Mouse (Mus musculus): ENCODE data around the gene Gsdma. TPM values are rescaled to one million over a fixed set of nuclear protein-coding genes. Genes with fewer than 3 reads are reported as not detected.

The Gsdma gene
- total and polyA plus RNA-seq, 3 experiments = 0.62 to 1.2 TPM; not detected in 1

DNA sequence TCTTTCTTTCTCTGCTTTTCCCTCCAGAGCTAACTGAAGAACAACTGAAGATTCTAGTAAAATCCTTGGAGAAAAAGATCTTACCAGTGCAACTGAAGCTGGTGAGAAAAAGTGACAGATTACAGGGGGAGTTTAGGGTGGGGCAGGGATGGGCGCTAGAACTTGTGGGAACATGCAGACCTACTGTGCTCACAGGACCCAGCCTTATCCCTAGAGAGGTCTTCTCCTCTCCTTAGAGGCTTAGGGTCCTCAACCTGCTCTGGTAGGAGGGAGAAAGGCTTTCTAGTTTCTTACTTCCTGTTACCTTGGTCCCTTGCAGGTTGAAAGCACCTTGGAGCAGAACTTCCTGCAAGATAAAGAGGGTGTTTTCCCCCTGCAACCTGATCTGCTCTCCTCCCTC lies 26.6 kb upstream of the Gsdma start:
- Histone ChIP-seq H3K27ac (ENCODE audit: control insufficient read depth, low read depth, low read length) (no peak overlapping the region), H3K79me2 (ENCODE audit: control insufficient read depth, insufficient read depth, low read length, poor library complexity) (no peaks in the 10 kb centered on the region), H3K36me3 (ENCODE audit: control insufficient read depth in 1 of 2, insufficient read depth in 2 of 2, low read length in 2 of 2) (peaks cover 0 to 6% of the 10 kb centered on the region in 2 experiments; a peak in 2 of 4 replicates), H3K27me3 (ENCODE audit: control insufficient read depth in 1 of 2, insufficient read depth in 2 of 2, low read length in 2 of 2) (peaks cover 3 to 5% of the 10 kb centered on the region in 2 experiments), H3K4me1 (ENCODE audit: control insufficient read depth in 1 of 2, insufficient read depth in 2 of 2, low read length in 2 of 2) (peaks cover 5 to 11% of the 10 kb centered on the region in 2 experiments; a peak in 3 of 4 replicates), H3K9ac (ENCODE audit: control insufficient read depth, low read depth, low read length, poor library complexity, severe bottlenecking) (no peak overlapping the region), H3K4me3 (ENCODE audit: control insufficient read depth in 1 of 2, insufficient read depth in 1 of 2, low read depth in 2 of 2, low read length in 2 of 2) (no peak overlapping the region), H3K9me3 (replicated peaks; ENCODE audit: insufficient read depth, low read length) (no peaks in the 10 kb centered on the region)
- TF ChIP-seq TAL1 (IDR thresholded peaks at IDR 0.05; ENCODE audit: low read length) = 0 out of 2 replicates have a peak, but pooled peaks have one; percentile 4
- TF ChIP-seq EP300 (IDR thresholded peaks at IDR 0.05; ENCODE audit: low read depth in 1 of 2, low read length in 2 of 2) = peak in 1 of 2 experiments; percentile 44; a peak in 2 of 4 replicates
- no peak for TF ChIP-seq MAFK (IDR thresholded peaks at IDR 0.05; ENCODE audit: borderline replicate concordance, low read depth, low read length)
- TF ChIP-seq ZKSCAN1 (IDR thresholded peaks at IDR 0.05; ENCODE audit: low read depth, low read length) = peak; percentile 94
- peak; percentile 37; the same call in 1 of the 2 replicates for TF ChIP-seq GATA1 (IDR thresholded peaks at IDR 0.05; ENCODE audit: low read depth, low read length)
- no peak for TF ChIP-seq ZNF384 (IDR thresholded peaks at IDR 0.05; ENCODE audit: low read depth, low read length)
- peak; percentile 37 for DNase-seq (ENCODE audit: low read depth, low spot score)

DNA sequence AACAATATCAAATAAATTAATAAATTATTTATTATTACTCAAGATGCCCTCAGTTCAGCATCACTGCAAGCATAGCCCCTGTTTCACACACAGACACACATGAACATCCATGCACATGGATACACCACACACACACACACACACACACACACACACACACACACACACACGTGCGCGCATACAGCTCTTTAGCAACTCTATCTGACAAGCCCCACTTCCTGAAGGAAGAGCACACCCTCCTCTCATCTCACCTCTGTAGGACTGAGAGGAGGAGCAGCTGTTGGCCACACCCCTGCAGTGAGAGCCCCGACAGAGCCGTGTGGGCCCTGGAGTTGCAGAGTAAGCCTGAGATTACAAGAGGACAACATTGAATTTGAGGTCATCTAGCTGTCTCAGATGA lies 24.1 kb upstream of the Gsdma start:
- Histone ChIP-seq H3K9me3 (replicated peaks; ENCODE audit: insufficient read depth, low read length) (no peaks in the 10 kb centered on the region), H3K27ac (ENCODE audit: control insufficient read depth, low read depth, low read length) (no peak overlapping the region), H3K4me3 (ENCODE audit: control insufficient read depth in 1 of 2, insufficient read depth in 1 of 2, low read depth in 2 of 2, low read length in 2 of 2) (no peak overlapping the region), H3K4me1 (ENCODE audit: control insufficient read depth in 1 of 2, insufficient read depth in 2 of 2, low read length in 2 of 2) (peaks cover 5 to 11% of the 10 kb centered on the region in 2 experiments; a peak in 3 of 4 replicates), H3K27me3 (ENCODE audit: control insufficient read depth in 1 of 2, insufficient read depth in 2 of 2, low read length in 2 of 2) (peaks cover 8% of the 10 kb centered on the region in 2 experiments), H3K36me3 (ENCODE audit: control insufficient read depth in 1 of 2, insufficient read depth in 2 of 2, low read length in 2 of 2) (peaks cover 0 to 6% of the 10 kb centered on the region in 2 experiments; a peak in 2 of 4 replicates), H3K9ac (ENCODE audit: control insufficient read depth, low read depth, low read length, poor library complexity, severe bottlenecking) (no peak overlapping the region), H3K79me2 (ENCODE audit: control insufficient read depth, insufficient read depth, low read length, poor library complexity) (no peaks in the 10 kb centered on the region)
- peak; percentile 64; the same call in 1 of the 2 replicates for TF ChIP-seq BHLHE40 (IDR thresholded peaks at IDR 0.05; ENCODE audit: borderline replicate concordance, low read depth, low read length)
- peak; percentile 53; the same call in 1 of the 2 replicates for TF ChIP-seq MXI1 (IDR thresholded peaks at IDR 0.05; ENCODE audit: low read depth, low read length)
- no peak for TF ChIP-seq HCFC1 (IDR thresholded peaks at IDR 0.05; ENCODE audit: low read depth, low read length)
- no peak for TF ChIP-seq JUND (IDR thresholded peaks at IDR 0.05; ENCODE audit: low read depth, low read length)
- TF ChIP-seq ELF1 (IDR thresholded peaks at IDR 0.05; ENCODE audit: low read depth, low read length) = peak; percentile 33; the same call in 1 of the 2 replicates
- DNase-seq (ENCODE audit: low read depth, low spot score) = peak; percentile 61

DNA sequence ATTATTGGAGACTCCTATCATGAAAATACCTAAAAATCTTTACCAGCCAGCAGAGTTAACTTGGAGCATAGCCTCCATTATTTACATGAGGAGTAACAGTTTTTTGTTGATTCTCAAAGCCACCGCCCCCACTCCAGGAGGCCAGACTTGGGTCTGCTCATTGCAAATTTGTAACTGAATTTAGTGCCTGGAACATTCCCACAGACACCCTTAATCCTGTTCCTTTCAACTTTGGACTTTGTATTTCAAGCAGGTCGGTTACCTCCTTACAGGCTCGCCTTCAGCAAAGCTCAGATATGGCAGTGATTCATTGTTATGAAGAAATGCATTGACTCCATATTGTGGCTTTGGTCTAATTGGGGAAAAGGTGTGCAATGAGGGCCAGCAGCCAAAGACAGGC lies 19.4 kb upstream of the Gsdma start:
- no peak for DNase-seq (ENCODE audit: low read depth, low spot score)
- H3K9me3 ChIP-seq (replicated peaks; ENCODE audit: insufficient read depth, low read length) = no peaks in the 10 kb centered on the region
- H3K4me3 ChIP-seq (ENCODE audit: control insufficient read depth in 1 of 2, insufficient read depth in 1 of 2, low read depth in 2 of 2, low read length in 2 of 2) = no peak overlapping the region
- H3K79me2 ChIP-seq (ENCODE audit: control insufficient read depth, insufficient read depth, low read length, poor library complexity) = no peaks in the 10 kb centered on the region
- peaks cover 0 to 2% of the 10 kb centered on the region in 2 experiments; a peak in 2 of 4 replicates for H3K36me3 ChIP-seq (ENCODE audit: control insufficient read depth in 1 of 2, insufficient read depth in 2 of 2, low read length in 2 of 2)
- H3K27me3 ChIP-seq (ENCODE audit: control insufficient read depth in 1 of 2, insufficient read depth in 2 of 2, low read length in 2 of 2) = peaks cover 18 to 23% of the 10 kb centered on the region in 2 experiments
- H3K9ac ChIP-seq (ENCODE audit: control insufficient read depth, low read depth, low read length, poor library complexity, severe bottlenecking) = no peak overlapping the region
- H3K4me1 ChIP-seq (ENCODE audit: control insufficient read depth in 1 of 2, insufficient read depth in 2 of 2, low read length in 2 of 2) = peaks cover under 1% of the 10 kb centered on the region in 2 experiments; a peak in 1 of 4 replicates
- H3K27ac ChIP-seq (ENCODE audit: control insufficient read depth, low read depth, low read length) = no peak overlapping the region
- TF ChIP-seq MYB (IDR thresholded peaks at IDR 0.05; ENCODE audit: low read depth, low read length) (no peak), MAFK (IDR thresholded peaks at IDR 0.05; ENCODE audit: borderline replicate concordance, low read depth, low read length) (no peak), NRF1 (IDR thresholded peaks at IDR 0.05; ENCODE audit: insufficient read depth, low read depth, low read length, poor library complexity, severe bottlenecking) (no peak), RAD21 (IDR thresholded peaks at IDR 0.05; ENCODE audit: low read depth, low read length) (no peak), MEF2A (IDR thresholded peaks at IDR 0.05; ENCODE audit: extremely low read depth, insufficient replicate concordance, low read depth, low read length, poor library complexity, severe bottlenecking) (no peak), GABPA (IDR thresholded peaks at IDR 0.05; ENCODE audit: low read depth, low read length) (no peak), CHD1 (IDR thresholded peaks at IDR 0.05; ENCODE audit: low read depth, low read length) (no peak), POLR2AphosphoS5 (IDR thresholded peaks at IDR 0.05; ENCODE audit: borderline replicate concordance, low read depth, low read length) (no peak), ZNF384 (IDR thresholded peaks at IDR 0.05; ENCODE audit: low read depth, low read length) (no peak), ETS1 (IDR thresholded peaks at IDR 0.05; ENCODE audit: low read depth, low read length) (no peak), UBTF (IDR thresholded peaks at IDR 0.05; ENCODE audit: borderline replicate concordance, insufficient read depth, low read depth, low read length) (no peak), CTCF (IDR thresholded peaks at IDR 0.05 in 2 of 3, conservative IDR thresholded peaks at IDR 0.05 in 1 of 3; ENCODE audit: control insufficient read depth in 1 of 3, insufficient read depth in 1 of 3, low read depth in 2 of 3, low read length in 3 of 3, poor library complexity in 1 of 3, severe bottlenecking in 1 of 3) (no peak), JUND (IDR thresholded peaks at IDR 0.05; ENCODE audit: low read depth, low read length) (no peak), HCFC1 (IDR thresholded peaks at IDR 0.05; ENCODE audit: low read depth, low read length) (no peak), USF1 (IDR thresholded peaks at IDR 0.05; ENCODE audit: low read depth, low read length) (no peak), BHLHE40 (IDR thresholded peaks at IDR 0.05; ENCODE audit: borderline replicate concordance, low read depth, low read length) (no peak), POLR2AphosphoS2 (IDR thresholded peaks at IDR 0.05; ENCODE audit: low read length) (no peak)

Measured in MEL (cell line).